Mouse (Mus musculus): ENCODE results near the gene Mettl23. TPM values are rescaled to one million over a fixed set of nuclear protein-coding genes. Genes with fewer than 3 reads are reported as not detected.

Gene Mettl23
- 10 to 100 TPM; 32.2 to 32.7 TPM for total RNA-seq (2021)
- long read RNA-seq, experiment 1, transcript Mettl23-201 (5 exons, 1,276 nt), result major isoform, 5 of 8 reads
- long read RNA-seq, experiment 1, partial matches to known transcripts, result 2 of 8 reads
- long read RNA-seq, experiment 1, other reads (novel, unspliced or antisense), result 1 of 8 reads
- long read RNA-seq, experiment 2, transcript Mettl23-201 (5 exons, 1,276 nt), result major isoform, 27 of 44 reads
- long read RNA-seq, experiment 2, partial matches to known transcripts, result 4 of 44 reads
- long read RNA-seq, experiment 2, other reads (novel, unspliced or antisense), result 10 of 44 reads

GRCm38 (mm10) chr11:116843261-116844233, at the start of gene Mettl23, which contains the start of gene Jmjd6:
TSS of gene Mettl23 (plus strand) at chr11:116843278.
TSS of gene Jmjd6 (minus strand) at chr11:116843449.
- peak; percentile 91 to 92 for DNase-seq (ENCODE audit: low spot score in 2 of 2)

GRCm38 (mm10) chr11:116799364-116799763, 43.7 kb upstream of the Mettl23 start:
- no peak for DNase-seq (ENCODE audit: low spot score in 2 of 2)

DNA sequence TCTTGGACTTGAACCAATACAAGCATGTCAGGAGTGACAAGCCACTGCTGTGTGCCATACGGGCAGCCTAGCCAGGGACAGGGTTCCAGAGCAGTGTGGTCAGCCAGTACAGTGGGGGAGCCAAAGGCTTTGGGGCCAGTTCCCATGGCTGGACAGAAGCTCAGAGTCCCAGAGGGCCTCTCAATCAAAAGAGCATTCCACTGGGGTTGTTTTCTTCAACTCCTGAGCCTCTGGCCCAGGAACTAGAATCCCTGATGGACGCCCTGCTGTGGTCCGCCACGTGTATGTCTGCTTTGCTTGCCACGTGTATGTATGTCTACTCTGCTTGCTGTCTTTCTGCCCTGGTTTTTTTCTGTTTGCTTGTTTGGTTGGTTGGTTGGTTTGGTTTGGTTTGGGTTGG, 42.0 kb upstream of the Mettl23 start:
- no peak for DNase-seq (ENCODE audit: low spot score in 2 of 2)

GRCm38 (mm10) chr11:116802709-116803108, 40.4 kb upstream of the Mettl23 start:
- DNase-seq (ENCODE audit: low spot score in 2 of 2), result no peak

DNA sequence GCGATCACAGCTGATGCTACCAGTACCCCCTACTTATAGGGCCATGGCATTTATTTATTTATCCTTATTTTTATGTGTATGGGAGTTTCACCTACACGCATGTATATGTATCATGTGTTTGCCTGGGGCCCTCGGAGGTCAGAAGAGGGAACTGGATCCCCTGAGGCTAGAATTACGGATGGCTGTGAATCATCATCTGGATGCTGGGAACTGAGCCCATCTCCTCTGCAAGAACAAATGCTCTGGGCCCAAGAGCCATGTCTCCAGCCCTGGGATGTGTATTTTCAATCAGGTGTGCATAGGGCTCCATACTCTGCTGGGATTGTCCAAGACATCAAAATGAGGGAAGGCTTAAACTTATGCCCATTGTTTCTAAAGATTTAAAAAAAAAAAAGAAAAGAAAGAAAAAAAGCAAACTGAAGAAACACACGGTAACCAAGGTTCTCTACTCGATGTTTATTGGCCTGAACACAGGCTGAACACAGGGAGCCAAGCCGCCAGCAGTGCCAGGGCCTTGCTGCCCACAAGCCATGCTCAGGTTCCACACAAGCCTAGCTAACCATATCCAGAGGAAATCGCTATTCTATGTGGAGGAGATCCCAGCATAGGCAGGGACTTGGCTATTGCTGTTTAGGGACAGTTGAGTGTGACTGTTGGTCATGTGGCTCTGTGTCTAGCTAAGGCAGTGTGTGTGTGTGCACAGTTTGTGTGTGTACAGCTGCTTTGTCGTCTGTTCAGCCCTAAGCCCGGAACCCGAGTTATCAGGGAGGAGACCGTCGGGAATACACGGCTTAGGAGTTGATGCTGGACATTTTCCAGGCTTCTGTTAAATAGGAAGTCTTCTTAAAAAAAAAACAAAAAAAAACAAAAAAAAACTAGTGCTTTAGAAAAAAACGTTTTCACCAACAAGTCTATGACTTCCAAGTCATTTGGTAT, 36.7 kb upstream of the Mettl23 start:
- DNase-seq (ENCODE audit: low spot score in 2 of 2), result no peak

DNA sequence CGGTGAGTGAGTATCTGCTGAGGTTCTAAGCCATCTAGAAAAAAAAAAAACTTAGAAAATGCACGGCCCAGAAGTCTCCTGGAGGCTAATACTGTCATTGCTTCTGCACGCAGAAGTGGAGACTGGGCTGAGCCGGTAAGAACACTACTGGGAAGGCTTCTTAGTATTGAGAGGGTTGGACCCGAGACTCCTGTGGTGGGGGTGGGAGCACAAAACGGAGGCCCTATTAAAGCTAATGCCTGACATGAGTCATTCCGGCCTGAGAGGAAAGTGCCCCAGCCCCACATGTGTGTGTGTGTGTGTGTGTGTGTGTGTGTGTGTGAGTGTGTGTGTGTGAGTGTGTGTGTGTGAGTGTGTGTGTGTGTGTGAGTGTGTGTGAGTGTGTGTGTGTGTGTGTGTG, 36.0 kb upstream of the Mettl23 start:
- DNase-seq (ENCODE audit: low spot score in 2 of 2), result no peak

DNA sequence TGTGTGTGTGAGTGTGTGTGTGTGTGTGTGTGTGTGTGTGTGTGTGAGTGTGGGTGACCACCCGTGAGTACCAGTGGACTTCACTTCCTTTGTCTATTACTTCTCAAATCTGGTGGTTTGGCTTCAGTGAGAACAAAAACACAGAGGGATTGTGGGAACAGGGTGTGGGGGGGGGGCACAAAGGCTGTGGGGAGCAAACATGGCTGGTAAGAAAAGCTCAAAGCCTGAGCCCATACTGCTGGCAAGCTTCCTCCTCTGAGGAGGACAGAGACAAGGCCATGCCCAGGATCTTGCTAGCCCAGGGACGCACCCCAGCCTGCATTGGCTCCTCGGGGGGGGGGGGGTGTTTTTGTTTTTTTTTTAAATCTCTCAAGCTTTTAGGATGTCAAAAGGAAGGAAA, 35.6 kb upstream of the Mettl23 start:
- DNase-seq (ENCODE audit: low spot score in 2 of 2), result no peak

DNA sequence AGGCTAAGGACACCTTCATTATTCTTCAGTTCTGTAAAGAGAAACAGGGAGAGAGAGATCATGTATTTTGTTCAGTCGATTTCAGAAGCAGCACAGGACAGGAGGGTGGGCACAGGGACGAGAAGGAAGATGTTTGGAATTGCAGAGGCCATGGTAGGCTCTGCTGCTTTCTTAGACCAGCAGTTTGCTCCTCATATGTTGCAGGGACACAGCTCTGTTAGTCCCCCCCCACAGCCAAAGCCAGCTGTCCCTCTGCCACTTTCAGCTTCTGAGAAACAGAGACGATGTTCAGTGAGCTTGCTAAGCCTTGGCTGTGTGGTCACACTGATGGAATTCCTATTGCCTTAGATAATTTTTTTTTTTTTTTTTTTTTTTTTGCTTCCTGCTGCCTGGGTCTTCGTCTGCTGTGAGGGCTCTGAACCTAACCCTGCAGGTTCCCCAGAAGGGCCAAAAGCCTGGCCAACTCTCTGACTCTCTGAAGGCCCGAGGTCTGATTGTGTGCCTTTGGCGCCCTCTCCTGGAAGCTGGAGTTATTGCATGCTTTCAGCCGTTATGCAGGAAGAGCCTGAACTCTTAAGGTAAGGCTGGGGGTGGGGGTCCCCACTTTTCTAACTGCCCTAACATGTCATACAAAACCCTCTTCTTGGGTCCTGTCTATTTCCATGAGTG, 35.0 kb upstream of the Mettl23 start:
- peak; percentile 84 to 86 for DNase-seq (ENCODE audit: low spot score in 2 of 2)

- DNase-seq (ENCODE audit: low spot score in 2 of 2), result no peak
Measured at GRCm38 (mm10) chr11:116808811-116809395, 34.2 kb upstream of the Mettl23 start.

DNA sequence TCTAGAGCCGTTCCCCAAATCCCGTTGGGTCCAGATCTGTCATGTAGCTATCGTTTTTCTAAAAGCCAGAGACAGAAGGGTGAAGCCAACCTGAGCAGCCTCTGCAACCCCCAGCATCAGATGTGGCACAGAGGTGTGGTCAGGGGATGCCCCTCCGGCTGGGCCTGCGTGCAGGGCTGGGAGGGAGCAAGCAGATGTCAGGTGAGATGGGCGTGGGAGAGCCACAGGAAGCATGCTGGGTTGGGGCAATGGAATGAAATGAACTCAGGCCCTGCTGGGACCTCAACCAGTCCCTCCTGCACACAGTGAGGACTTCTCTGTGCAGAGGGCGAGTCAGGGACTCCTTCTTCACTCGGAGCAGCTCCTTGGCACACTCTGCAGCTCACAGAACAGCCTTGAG, 33.6 kb upstream of the Mettl23 start:
- DNase-seq (ENCODE audit: low spot score in 2 of 2), result no peak

DNA sequence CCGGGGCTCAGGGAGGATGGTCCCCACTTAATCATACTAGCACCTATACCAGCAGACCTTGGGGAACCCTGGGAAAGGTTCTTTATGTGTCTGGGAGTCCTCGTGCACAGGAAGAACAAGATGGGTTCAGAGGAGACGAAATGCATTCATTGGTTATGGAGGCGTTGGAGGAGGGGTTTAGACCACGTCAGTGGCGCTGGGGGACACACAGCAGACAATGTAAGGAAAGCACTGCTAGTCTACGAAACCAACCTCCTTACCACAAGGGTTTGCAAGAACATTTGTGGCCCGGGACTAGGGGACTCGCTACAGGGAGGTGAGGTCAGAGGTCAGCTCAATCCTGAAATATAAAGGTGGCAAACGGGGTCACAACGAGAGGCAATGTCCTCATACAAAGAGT, 32.5 kb upstream of the Mettl23 start:
- no peak for DNase-seq (ENCODE audit: low spot score in 2 of 2)

DNA sequence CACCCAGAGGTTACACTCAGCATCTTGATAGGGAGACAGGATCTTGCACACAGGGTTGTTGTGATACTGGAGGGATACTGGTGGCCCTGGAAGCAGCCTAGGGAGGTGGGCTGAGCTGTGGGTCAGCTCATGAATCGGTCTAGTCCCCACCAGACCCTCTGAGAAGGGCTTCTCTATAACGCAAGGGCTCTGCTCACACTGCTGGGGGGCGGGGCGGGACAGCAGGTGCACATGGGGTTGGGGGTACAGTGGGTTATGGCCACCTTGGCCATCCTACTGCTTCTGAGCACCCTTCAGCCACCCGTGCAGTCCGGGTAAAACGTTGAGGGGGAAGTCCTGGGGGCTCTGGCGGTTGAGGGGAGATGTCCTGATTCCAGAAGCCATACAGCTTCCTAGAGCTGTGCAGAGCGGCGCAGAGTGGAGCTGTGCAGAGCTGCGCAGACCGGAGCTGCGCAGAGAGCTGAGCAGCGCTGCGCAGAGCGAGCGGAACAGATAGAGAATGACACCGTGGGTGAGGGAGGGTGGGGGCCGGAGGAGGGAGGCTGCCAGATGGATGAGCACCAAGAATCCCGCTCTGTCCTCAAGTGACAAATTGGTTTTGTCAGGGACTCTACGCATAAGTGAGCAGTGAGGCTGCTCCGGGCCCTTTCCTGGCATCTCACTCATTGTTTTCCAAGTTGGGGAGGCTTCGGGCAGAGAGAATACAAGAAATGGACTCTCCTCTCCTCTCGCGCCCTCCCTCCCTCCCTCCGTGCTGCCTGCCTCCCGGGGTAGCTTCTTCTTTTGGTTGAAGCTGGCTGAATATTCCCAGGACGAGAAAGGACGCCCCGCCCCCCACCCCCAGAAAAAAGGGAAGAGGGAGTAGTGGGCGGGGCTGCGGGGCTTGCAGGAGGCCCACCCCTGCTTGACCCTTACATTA, 31.8 kb upstream of the Mettl23 start:
- DNase-seq (ENCODE audit: low spot score in 2 of 2), result peak in 1 of 2 experiments; percentile 47

DNA sequence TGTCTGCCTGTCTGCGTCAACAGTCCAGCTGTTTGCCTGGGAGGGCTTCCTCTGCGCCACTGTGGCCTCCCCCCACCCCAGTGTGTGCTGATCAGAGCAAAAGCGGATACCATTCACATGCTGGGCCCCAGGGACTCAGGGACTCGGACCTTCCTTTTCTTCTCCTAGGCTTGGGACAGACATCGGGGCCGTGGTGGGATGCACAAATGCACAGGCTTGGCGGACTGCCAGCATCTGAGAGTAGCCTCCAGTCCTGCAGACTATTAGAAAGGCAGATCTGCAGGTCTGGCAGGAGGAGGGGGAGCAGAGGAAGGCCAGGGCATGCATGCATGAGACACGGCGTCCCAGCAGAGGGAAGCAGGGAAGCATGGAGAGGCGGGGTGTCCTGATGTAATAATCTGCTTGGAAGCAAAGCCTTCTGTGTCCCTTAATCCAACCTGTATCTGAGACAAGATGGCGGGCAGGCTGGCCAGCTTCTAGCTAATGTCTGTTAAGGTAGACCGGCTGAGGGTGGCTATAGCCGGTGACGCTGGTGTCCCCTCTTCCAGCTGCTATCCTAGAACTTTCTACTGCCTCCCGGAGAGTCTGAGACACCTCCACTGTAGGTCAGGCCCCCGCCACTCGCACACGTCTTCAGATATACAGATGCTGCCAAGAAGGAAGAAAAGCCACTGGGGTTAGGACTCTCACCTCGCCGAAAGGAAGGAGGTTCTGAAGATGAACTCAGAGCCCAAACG, 30.1 kb upstream of the Mettl23 start:
- no peak for DNase-seq (ENCODE audit: low spot score in 2 of 2)

DNA sequence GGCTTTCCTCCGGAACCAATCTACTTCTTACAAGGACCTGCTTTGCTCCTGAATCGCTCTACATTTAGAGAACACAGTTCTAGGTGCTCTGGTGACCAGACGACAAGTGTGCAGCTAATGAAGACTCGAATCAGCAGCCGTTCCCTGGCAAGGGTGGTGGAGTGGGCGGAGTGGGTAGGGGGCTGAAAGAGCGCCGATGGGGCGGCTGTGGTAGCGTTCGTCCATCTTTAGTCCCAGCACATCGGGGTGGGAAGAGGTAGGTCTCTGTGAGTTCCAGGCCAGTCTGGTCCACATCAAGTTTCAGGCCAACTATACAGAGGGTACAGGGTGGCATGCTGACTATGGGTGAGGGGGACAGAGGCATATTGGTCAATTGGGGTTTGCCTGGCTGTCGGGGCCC, 29.5 kb upstream of the Mettl23 start:
- no peak for DNase-seq (ENCODE audit: low spot score in 2 of 2)

- no peak for DNase-seq (ENCODE audit: low spot score in 2 of 2)
Measured at GRCm38 (mm10) chr11:116814076-116814883, 28.8 kb upstream of the Mettl23 start.

DNA sequence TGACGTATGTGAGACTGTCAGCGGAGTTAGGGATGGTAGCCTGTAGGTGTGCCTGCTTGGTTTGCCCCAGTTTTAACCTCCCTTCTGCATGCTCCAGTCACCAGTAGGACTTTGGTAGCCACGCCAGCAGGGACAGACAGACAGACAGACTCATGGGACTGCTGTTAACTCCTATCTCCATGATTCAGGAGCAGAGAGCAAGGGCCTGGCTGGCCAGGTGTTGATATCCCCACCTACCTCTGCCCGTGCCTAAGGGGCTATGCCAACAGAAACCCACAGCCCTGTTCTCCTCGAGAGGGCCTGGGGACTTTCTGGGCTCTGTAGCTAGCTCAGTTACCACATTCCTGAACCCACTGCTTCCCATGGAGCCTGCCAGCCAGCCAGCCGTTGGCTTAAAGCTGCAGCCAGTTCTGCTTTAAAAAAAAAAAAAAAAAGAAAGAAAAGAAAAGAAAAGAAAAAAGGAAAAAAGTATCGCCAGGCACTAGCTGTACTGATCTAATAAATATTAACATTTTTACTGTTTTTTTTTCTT, 28.1 kb upstream of the Mettl23 start:
- no peak for DNase-seq (ENCODE audit: low spot score in 2 of 2)

DNA sequence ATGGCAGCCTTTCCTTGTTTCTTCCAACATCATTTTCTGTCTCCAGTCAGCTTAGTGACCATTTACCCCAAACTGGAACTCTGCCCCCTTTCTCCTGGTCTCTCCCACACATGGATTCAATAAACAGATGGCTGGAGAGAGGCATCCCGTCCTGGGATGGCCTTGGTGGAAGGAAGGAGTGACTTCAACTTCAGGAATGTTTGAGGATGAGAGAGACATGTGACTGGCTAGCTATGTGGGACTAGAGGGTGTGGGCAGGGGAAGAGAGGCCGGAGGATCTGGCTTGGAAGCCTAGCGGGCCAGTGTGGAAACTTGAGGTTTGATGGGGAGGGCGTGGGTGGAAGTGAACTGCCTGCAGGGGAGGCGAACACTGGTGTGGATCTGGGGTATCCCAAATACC, 26.3 kb upstream of the Mettl23 start:
- no peak for DNase-seq (ENCODE audit: low spot score in 2 of 2)

Data from adrenal gland, adult 18-20 months (tissue).